Mouse (Mus musculus): ENCODE measurements around the gene Casz1.

GRCm38 (mm10) chr4:149000746-149001145 lies 196.5 kb downstream of the Casz1 start:
- TF ChIP-seq CTCF (conservative IDR thresholded peaks at IDR 0.05; ENCODE audit: low read length) (no peak), NANOG (IDR thresholded peaks at IDR 0.05; ENCODE audit: borderline replicate concordance, low read length) (no peak)

Data from E14TG2a.4 (cell line).